Mouse (Mus musculus) forebrain, postnatal 0 days (tissue): Measurements from ENCODE around the gene Hnrnpm. TPM values are rescaled to one million over a fixed set of nuclear protein-coding genes. Genes with fewer than 3 reads are reported as not detected.

Experiments used
- ATAC-seq: fragments of 200-750 bp; cut with Nextera tagmentation; 2 replicates; pipeline ENCODE4 v1.8.0; 2017; ENCODE audit warnings: mild to moderate bottlenecking, moderate library complexity
- DNase-seq: peaks from one replicate; pipeline ENCODE4 v3.0.0-alpha.2; 2015
- H3K27ac ChIP-seq: fragments of 300-500 bp; sonication (generic); 2 replicates; pipeline ENCODE4 v1.5.1; 2014; ENCODE audit warnings: low read depth, mild to moderate bottlenecking, antibody characterized with exemption, low read length, moderate library complexity, mixed read lengths
- H3K27me3 ChIP-seq: fragments of 300-500 bp; sonication (generic); 2 replicates; pipeline ENCODE4 v1.6.1; 2014; ENCODE audit warnings: mild to moderate bottlenecking, low read length, mixed read lengths; ENCODE audit not compliant: insufficient read depth
- H3K36me3 ChIP-seq: fragments of 300-500 bp; sonication (generic); 2 replicates; pipeline ENCODE4 v1.6.1; 2014; ENCODE audit warnings: mild to moderate bottlenecking, moderate library complexity; ENCODE audit not compliant: insufficient read depth
- H3K4me1 ChIP-seq: fragments of 300-500 bp; sonication (generic); 2 replicates; pipeline ENCODE4 v1.6.1; 2014; ENCODE audit warnings: antibody characterized with exemption; ENCODE audit not compliant: insufficient read depth
- H3K4me2 ChIP-seq: fragments of 300-500 bp; sonication (generic); 2 replicates; pipeline ENCODE4 v1.6.1; 2014; ENCODE audit warnings: low read depth, mild to moderate bottlenecking, moderate library complexity
- H3K4me3 ChIP-seq: fragments of 300-500 bp; sonication (generic); 2 replicates; pipeline ENCODE4 v1.5.1; 2014; ENCODE audit warnings: low read depth, low read length, mixed read lengths
- H3K9ac ChIP-seq: fragments of 300-500 bp; sonication (generic); 2 replicates; pipeline ENCODE4 v1.6.1; 2014; ENCODE audit warnings: mild to moderate bottlenecking
- H3K9me3 ChIP-seq: fragments of 300-500 bp; sonication (generic); 2 replicates; pipeline ENCODE4 v1.6.1; 2016; ENCODE audit warnings: low read length
- CTCF ChIP-seq: sonication (generic); IDR thresholded peaks from 2 replicates; pipeline ENCODE4 v1.5.1; 2016; ENCODE audit warnings: antibody characterized with exemption, control low read depth, low read depth
- WGBS: fragments of 180-500 bp; shearing (Covaris S2); extraction: QIAGEN DNeasy Blood & Tissue Kit; methylation state at CpG from one replicate; pipeline ENCODE4 v1.1.7; 2014; 5-methylcytosine and 5-hydroxymethylcytosine counted together
- polyA plus RNA-seq: library from polyadenylated mRNA; unstranded; fragments of >200 nt; fragmentation: Nextera tagmentation; extraction: Ambion mirVana; gene quantifications from 2 replicates; pipeline ENCODE4 v1.2.1, GENCODE M21; 2015
- total RNA-seq: library from RNA; depleted of rRNA; stranded (reverse); fragments of >200 nt; gene quantifications from 2 replicates; pipeline ENCODE4 v1.2.3, GENCODE M21; 2014

The Hnrnpm gene
- total and polyA plus RNA-seq, 2 experiments from 2014 or later, result 87.1 to 135 TPM

DNA sequence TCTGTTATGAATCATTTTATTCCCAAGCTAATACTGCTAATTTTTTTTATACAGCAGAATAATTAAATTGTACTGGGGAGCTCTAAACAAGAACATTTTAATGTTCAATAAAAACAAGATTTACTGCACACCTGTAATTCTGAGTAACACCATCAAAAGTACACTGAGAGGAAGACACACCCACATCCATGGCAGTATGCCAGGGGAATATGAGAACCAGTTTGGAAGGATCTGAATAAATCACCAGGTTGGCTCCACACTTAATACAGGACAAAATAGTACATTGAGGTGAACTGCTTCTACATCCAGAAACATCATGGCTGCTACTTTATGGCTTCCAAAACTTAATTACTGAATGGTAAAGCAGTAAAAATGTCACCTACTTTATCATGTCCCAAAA, 11.2 kb downstream of the Hnrnpm start:
- Histone ChIP-seq H3K9ac (no peak overlapping the region), H3K4me1 (no peaks in the 10 kb centered on the region), H3K9me3 (no peaks in the 10 kb centered on the region), H3K4me2 (no peak overlapping the region), H3K27ac (no peak overlapping the region), H3K4me3 (no peak overlapping the region), H3K27me3 (no peaks in the 10 kb centered on the region), H3K36me3 (peaks cover 16% of the 10 kb centered on the region)
- no peak for DNase-seq
- no peak for ATAC-seq
- no peak for TF ChIP-seq CTCF

GRCm38 (mm10) chr17:33673837-33674236, 12.8 kb downstream of the Hnrnpm start:
- H3K4me3 ChIP-seq, result no peak overlapping the region
- 88% methylated on average over 1 of the region's 1 CpGs for WGBS
- H3K4me1 ChIP-seq, result no peaks in the 10 kb centered on the region
- H3K36me3 ChIP-seq, result peaks cover 16% of the 10 kb centered on the region
- no peaks in the 10 kb centered on the region for H3K9me3 ChIP-seq
- no peak for DNase-seq
- no peak for TF ChIP-seq CTCF
- H3K27me3 ChIP-seq, result no peaks in the 10 kb centered on the region
- no peak overlapping the region for H3K4me2 ChIP-seq
- no peak for ATAC-seq
- no peak overlapping the region for H3K9ac ChIP-seq
- no peak overlapping the region for H3K27ac ChIP-seq

- no peak for ATAC-seq
These were observed 17.0 kb downstream of the Hnrnpm start for GRCm38 (mm10) chr17:33669681-33670080.

GRCm38 (mm10) chr17:33666813-33667212, 19.8 kb downstream of the Hnrnpm start:
- Histone ChIP-seq H3K4me2 (no peak overlapping the region), H3K9ac (no peak overlapping the region), H3K4me3 (no peak overlapping the region), H3K4me1 (no peaks in the 10 kb centered on the region), H3K27ac (no peak overlapping the region), H3K9me3 (no peaks in the 10 kb centered on the region), H3K27me3 (no peaks in the 10 kb centered on the region), H3K36me3 (peaks cover 36% of the 10 kb centered on the region)
- no peak for DNase-seq
- TF ChIP-seq CTCF, result no peak
- ATAC-seq, result no peak
- WGBS, result 84% methylated on average over 3 of the region's 3 CpGs

More at GRCm38 (mm10) chr17:33669681-33670080, 17.0 kb downstream of the Hnrnpm start:
- no peaks in the 10 kb centered on the region for H3K27me3 ChIP-seq
- H3K4me2 ChIP-seq, result no peak overlapping the region
- no peak for DNase-seq
- no peaks in the 10 kb centered on the region for H3K4me1 ChIP-seq
- H3K9ac ChIP-seq, result no peak overlapping the region
- 55% methylated on average over 3 of the region's 3 CpGs for WGBS
- no peaks in the 10 kb centered on the region for H3K9me3 ChIP-seq
- no peak overlapping the region for H3K27ac ChIP-seq
- TF ChIP-seq CTCF, result no peak
- no peak overlapping the region for H3K4me3 ChIP-seq
- peaks cover 20% of the 10 kb centered on the region; the same call in 1 of the 2 replicates for H3K36me3 ChIP-seq

- no peak for ATAC-seq
- no peak for DNase-seq
- H3K36me3 ChIP-seq, result peaks cover 84% of the 10 kb centered on the region
- H3K4me1 ChIP-seq, result no peaks in the 10 kb centered on the region
- 98% methylated on average over 34 of the region's 34 CpGs for WGBS
- H3K27me3 ChIP-seq, result no peaks in the 10 kb centered on the region
- no peak overlapping the region for H3K4me2 ChIP-seq
- H3K27ac ChIP-seq, result no peak overlapping the region
- no peaks in the 10 kb centered on the region for H3K9me3 ChIP-seq
- TF ChIP-seq CTCF, result no peak
- no peak overlapping the region for H3K4me3 ChIP-seq
- no peak overlapping the region for H3K9ac ChIP-seq
These were observed 36.7 kb downstream of the Hnrnpm start for GRCm38 (mm10) chr17:33649781-33650475.

- Histone ChIP-seq H3K4me1 (no peaks in the 10 kb centered on the region), H3K4me3 (no peak overlapping the region), H3K9me3 (no peaks in the 10 kb centered on the region), H3K36me3 (peaks cover 75% of the 10 kb centered on the region), H3K4me2 (no peak overlapping the region), H3K27ac (no peak overlapping the region), H3K27me3 (no peaks in the 10 kb centered on the region), H3K9ac (no peak overlapping the region)
- DNase-seq, result no peak
- WGBS, result 92% methylated on average over 8 of the region's 8 CpGs
- no peak for ATAC-seq
- no peak for TF ChIP-seq CTCF
These were observed 41.6 kb downstream of the Hnrnpm start for GRCm38 (mm10) chr17:33645073-33645472.

- Histone ChIP-seq H3K9ac (no peak overlapping the region), H3K9me3 (no peaks in the 10 kb centered on the region), H3K27ac (no peak overlapping the region), H3K4me2 (no peak overlapping the region), H3K4me3 (no peak overlapping the region), H3K36me3 (peaks cover 66% of the 10 kb centered on the region), H3K4me1 (no peaks in the 10 kb centered on the region), H3K27me3 (no peaks in the 10 kb centered on the region)
- TF ChIP-seq CTCF, result no peak
- WGBS, result 97% methylated on average over 4 of the region's 4 CpGs
- DNase-seq (no peak), ATAC-seq (no peak)
These were observed 42.6 kb downstream of the Hnrnpm start for GRCm38 (mm10) chr17:33644068-33644467.
